Mouse (Mus musculus) layer of hippocampus, postnatal 10 days (tissue): ENCODE measurements around the gene D17Wsu92e. TPM values are rescaled to one million over a fixed set of nuclear protein-coding genes. Genes with fewer than 3 reads are reported as not detected.
A peak's percentile ranks its signal among the peaks of the same experiment; 100 is the strongest.

Experiments
- DNase-seq, 2 experiments: peaks; one replicate each; pipeline ENCODE4 v3.0.0; 2021; ENCODE audit warnings: low spot score in 2 of 2
- total RNA-seq, 2 experiments: library from RNA; stranded (reverse); gene quantifications; 2 replicates each; pipeline ENCODE4 v1.2.3; 2021

Gene D17Wsu92e
- total RNA-seq, 2 experiments from 2014 or later: 99.8 to 105 TPM

DNA sequence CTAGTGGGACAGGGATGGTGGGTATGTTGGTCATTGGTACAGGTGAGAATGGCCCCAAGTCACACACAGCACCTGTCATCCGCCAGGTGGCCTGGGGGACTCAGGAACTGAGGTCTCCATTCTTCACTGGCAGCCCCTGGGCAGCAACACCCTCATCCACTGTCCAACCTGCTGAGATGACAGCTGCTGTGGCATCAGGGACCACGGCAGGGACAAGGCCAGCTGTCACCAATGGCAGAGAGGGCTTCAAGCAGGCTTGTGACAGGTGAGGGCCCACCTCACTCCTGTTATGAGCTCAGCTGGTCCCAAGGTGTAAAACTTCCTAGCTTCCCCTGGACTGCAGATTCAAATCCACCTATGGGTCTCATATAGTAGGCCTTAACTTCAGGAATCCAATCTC lies 72.3 kb downstream of the D17Wsu92e start:
- no peak for DNase-seq

GRCm38 (mm10) chr17:27746446-27746845 lies 74.0 kb downstream of the D17Wsu92e start:
- DNase-seq: no peak

- DNase-seq: no peak
Measured at GRCm38 (mm10) chr17:27740961-27741360, 79.5 kb downstream of the D17Wsu92e start.

DNA sequence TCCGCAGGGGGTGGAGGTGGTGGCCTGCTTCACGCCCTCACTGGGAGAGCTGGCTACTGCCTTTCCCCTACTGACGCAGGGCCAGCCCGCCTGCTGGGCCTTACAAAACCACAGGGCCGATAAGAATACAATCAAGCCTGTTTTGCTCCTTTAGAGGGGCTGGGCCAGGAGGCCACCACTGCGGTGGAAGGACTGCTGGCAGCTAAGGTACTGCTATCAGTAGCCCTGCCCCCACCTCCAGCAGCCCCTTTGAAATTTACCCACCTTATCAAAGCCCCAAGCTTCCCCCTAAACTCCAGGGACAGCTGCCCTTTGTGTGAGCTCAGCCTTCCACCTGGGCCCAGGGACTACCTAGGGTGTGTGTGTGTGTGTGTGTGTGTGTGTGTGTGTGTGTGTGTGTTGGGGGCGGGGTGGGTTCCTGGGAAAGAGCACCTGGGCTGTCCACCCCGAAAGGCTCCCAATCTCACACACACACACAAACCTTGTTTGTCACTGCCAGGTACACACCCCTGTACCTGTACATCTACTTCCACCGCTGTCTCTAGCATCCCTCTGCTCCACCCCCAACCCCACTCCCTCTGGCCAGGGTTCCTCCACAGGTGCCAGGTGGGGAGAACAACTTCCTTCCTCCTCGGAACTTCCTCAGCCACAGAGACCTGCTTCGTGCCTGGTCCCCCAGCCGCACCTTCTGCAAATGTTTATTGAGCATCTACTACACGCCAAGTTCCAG lies 85.9 kb downstream of the D17Wsu92e start:
- DNase-seq: no peak

GRCm38 (mm10) chr17:27732694-27733093 lies 87.8 kb downstream of the D17Wsu92e start:
- DNase-seq: no peak

DNA sequence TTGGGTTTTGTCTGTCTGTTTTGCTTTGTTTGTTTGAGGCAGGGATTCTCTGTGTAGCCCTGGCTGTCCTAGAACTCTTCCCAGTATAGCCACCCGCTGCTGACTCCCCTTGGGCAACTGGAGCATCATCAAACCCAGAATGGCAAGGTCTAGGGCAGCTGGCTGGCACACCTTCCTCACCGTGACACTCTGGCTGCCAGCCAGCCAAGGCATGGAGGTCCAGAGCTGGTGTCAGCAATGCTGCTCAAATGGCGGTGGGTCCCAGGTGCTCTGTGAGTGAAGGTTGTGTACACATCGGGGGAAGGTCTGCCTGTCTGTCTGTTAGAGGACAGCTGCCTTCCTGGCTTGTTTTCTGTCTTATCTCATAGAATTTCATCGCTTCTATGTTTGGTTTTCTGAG lies 88.3 kb downstream of the D17Wsu92e start:
- no peak for DNase-seq

DNA sequence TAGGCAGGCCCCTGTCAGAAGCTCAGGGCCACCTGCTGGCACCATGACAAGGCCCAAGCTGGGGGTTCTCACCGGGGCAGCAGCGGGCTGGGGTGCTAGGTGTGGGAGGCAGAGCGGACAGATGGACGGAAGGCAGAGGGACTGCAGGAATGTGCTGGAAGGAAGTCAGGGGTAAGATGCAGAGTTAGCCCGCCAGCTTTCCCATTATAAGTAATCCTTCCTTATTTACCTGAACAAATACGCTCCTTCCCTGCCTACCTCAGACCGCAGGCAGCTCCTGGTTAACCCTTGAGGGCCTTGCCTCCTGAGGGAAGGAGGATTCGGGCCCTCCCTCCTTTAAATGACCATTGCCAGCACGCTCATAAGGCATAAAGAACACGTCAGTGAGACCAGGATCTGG lies 91.7 kb downstream of the D17Wsu92e start, which contains the start of gene Spdef:
Gene Spdef (minus strand): TSS at position 186 of the 400 bp plus-strand sequence.
- DNase-seq: no peak

GRCm38 (mm10) chr17:27726527-27726926 lies 93.9 kb downstream of the D17Wsu92e start:
- DNase-seq: no peak

DNA sequence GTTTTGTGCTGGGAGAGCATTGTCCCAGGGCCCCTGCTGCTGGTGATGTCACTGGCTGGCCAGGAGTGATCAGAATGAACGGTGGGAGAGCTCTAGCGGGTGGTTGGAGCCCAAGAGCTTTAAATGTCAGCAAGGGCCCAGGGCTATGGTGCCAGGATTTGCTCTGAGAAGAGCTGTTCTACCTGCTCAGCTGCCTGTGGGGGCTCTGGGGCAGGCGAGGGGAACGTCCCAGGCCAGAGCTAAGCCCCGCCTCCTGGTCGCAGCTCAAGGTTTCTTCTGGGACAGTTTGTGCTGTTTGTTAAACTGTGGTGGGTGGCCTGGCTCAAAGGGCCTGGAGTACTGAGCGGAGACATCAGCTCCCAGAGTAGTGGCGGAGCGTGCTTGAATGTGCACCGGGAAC lies 95.0 kb downstream of the D17Wsu92e start:
- no peak for DNase-seq

- no peak for DNase-seq
Measured at GRCm38 (mm10) chr17:27725011-27725410, 95.4 kb downstream of the D17Wsu92e start.

GRCm38 (mm10) chr17:27724327-27724726 lies 96.1 kb downstream of the D17Wsu92e start:
- DNase-seq: no peak

DNA sequence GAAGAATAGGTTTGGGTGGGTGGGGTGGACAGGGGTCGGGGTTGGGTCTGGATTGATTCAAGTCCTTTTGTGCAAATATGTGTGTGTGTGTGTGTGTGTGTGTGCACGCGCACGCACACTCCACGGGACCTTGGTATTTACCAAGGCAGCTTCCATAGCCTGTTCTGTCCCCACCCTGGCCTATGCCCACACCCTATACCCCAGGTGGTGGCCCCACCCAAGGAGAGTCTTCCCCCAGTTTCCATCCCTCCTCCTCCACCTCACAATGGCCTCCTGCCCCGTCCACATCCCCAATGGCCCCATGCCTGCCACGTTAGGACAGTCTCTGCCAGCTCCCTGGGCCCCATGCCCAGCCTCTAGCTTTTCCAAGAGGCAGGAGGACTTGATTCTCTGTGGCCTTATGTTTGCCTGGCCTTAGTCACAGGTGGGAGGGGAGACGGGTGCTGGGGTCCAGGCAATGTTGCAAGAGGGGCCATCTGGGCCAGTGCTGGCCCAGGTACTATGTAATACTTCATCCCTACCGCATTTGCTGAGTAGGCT lies 99.3 kb downstream of the D17Wsu92e start:
- DNase-seq: peak; percentile 61 to 78

DNA sequence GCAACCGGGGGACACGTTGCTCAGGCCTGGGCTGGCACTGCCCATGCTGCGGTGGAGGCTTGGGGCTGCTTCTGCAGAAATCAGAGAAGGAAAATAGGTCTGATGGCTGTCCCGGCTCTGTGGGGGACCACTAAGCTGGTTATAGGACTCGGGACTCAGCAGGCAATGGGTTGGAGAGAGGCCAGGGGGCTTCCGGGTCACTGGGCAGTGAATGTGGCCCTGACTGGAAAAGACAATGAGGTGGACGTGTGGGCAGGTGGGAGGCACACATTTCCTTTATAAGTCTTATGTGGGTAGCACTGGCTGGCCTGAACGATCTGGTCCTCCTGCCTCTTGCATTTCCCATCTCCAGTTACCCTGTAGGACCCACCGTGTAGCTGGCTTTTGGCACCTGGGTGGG lies 100.1 kb downstream of the D17Wsu92e start:
- DNase-seq: no peak

GRCm38 (mm10) chr17:27719663-27720062 lies 100.8 kb downstream of the D17Wsu92e start:
- no peak for DNase-seq

DNA sequence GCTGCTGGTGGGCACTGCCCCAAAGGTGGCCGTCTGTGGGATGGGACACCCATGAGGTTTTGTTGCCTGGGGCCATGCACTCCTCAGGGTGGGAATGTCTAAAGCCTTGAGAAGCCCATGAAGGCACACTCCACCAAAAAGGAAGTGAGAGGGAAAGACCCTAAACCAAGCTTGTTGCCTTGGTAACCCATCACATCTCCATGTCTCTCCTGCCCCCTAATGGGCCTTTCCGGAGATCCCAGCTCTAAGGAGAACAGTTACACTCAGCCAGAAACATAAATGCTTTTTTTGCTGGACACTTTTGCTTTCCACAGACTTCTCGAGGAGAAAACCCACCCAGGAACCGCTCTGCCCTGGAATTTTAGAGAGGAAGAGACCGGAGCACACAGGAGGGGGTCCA lies 102.2 kb downstream of the D17Wsu92e start:
- peak; percentile 67 to 77 for DNase-seq

- no peak for DNase-seq
Measured at GRCm38 (mm10) chr17:27716804-27717203, 103.6 kb downstream of the D17Wsu92e start.

GRCm38 (mm10) chr17:27712832-27713231 lies 107.6 kb downstream of the D17Wsu92e start:
- DNase-seq: peak; percentile 50 to 55

DNA sequence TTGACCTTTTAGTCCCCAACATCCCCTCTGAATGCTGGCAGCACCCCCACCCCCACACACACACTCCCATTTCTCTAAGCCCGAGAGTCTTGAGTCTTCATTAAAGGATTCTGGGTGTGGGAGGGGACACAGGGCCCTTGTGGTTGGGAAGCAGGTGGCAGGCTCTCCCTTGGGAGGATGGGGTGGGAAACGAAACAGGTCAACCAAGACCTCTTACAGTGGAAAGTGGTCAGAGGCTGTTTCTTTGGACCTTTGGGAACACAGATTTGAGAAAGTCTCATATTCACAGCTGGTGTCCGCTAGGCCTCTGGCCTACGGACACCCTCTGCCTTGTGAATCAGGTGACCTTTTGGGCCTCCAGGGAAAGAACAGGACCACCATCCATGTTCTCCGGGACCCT lies 110.8 kb downstream of the D17Wsu92e start:
- DNase-seq: no peak

- peak; percentile 59 to 70 for DNase-seq
Measured at GRCm38 (mm10) chr17:27707954-27708661, 112.3 kb downstream of the D17Wsu92e start.

DNA sequence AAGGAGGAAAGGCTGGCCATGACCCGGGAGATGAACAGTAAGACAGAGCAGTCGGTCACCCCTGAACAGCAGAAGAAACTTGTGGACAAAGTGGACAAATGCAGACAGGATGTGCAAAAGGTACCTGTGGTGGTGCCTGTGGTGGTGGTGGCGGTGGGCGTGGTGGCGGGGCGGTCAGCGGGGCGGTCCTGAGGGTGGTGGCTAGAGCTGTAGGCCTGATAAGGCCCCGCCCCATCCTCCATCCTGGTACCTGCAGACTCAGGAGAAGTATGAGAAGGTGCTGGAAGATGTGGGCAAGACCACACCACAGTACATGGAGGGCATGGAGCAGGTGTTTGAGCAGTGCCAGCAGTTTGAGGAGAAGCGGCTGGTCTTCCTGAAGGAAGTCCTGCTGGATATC lies 114.8 kb downstream of the D17Wsu92e start:
- no peak for DNase-seq

DNA sequence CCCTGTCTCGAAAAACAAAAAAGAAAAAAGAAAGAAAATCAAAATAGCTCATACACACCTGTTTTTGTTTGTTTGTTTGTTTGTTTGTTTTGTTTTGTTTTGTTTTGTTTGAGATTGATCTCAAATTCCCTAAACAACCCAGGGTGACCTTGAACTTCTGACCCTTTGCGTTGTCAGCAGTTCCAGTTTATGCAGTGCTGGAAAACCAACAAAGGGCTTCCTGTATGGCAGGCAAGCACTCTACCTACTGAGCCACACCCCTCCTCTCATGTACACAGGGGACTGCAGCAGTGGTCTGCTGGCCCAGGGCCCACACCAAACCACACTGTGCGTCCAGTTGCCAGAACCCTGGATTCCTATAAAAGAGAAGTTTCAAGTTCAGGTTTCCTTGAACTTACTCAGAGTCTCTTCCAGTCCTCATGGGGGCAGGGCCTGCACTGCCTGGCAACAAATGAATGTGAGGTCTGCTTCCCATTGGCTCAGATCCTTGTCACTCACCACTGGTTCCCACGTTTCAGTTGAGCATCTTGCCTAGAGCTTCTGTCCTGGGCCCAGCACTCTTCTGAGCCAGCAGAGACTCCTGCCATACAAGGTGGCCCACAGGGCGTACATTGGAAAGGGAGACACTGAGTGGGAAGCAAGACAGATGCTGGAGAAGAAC lies 116.4 kb downstream of the D17Wsu92e start:
- DNase-seq: peak; percentile 56 to 59

GRCm38 (mm10) chr17:27702518-27702917 lies 117.9 kb downstream of the D17Wsu92e start:
- peak in 1 of 2 experiments; percentile 68 for DNase-seq
